Mouse (Mus musculus): ENCODE measurements around the gene Anpep. TPM values are rescaled to one million over a fixed set of nuclear protein-coding genes. Genes with fewer than 3 reads are reported as not detected.
A peak's percentile ranks its signal among the peaks of the same experiment; 100 is the strongest.

Anpep gene
- total and polyA plus RNA-seq, 3 experiments = 7.6 to 77.2 (median 40.2) TPM

DNA sequence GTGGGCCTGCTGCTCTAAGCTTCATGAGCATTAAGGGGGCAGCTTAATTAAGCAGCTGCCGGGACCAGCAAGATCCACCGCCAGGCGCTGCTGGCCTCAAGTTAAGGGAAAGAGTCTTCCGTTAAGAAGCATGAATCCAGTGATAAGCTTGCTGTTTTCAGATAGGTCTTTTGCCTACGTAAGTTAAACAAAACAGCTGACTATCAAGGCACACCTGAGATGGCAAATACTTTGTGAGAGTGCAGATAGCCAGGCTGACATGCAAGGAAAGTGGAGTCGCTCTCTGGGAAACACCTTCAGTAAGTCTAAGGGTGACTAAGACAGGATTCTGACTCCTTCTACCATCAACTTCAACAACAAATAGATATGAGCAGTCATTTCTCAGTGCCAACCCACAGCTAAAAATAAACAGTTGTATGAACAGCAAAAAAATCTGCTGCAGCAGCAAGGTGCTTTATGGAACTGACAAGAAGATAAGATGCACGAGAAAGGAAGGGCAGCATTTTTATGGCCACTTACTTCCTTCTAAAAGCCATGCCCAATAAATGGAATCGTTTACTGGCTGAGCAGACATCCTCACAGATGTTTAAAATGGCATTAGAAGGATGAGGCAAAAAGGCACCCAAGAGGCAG, 42.4 kb upstream of the Anpep start:
- Histone ChIP-seq H3K79me2 (ENCODE audit: control insufficient read depth, insufficient read depth, low read length, poor library complexity) (no peaks in the 10 kb centered on the region), H3K27ac (ENCODE audit: control insufficient read depth, low read depth, low read length) (peak overlapping the region; percentile 84), H3K9me3 (replicated peaks; ENCODE audit: insufficient read depth, low read length) (no peaks in the 10 kb centered on the region), H3K27me3 (ENCODE audit: control insufficient read depth in 1 of 2, insufficient read depth in 2 of 2, low read length in 2 of 2) (no peaks in the 10 kb centered on the region), H3K4me1 (ENCODE audit: control insufficient read depth in 1 of 2, insufficient read depth in 2 of 2, low read length in 2 of 2) (peaks cover 48 to 49% of the 10 kb centered on the region in 2 experiments), H3K4me3 (ENCODE audit: control insufficient read depth in 1 of 2, insufficient read depth in 1 of 2, low read depth in 2 of 2, low read length in 2 of 2) (no peak overlapping the region), H3K36me3 (ENCODE audit: control insufficient read depth in 1 of 2, insufficient read depth in 2 of 2, low read length in 2 of 2) (peaks cover 0 to 50% of the 10 kb centered on the region in 2 experiments; a peak in 2 of 4 replicates), H3K9ac (ENCODE audit: control insufficient read depth, low read depth, low read length, poor library complexity, severe bottlenecking) (peak overlapping the region; percentile 16; the same call in 1 of the 2 replicates)
- DNase-seq (ENCODE audit: low read depth, low spot score) = peak; percentile 73
- TF ChIP-seq EP300 (IDR thresholded peaks at IDR 0.05; ENCODE audit: low read depth in 1 of 2, low read length in 2 of 2) (peak; percentile 55 to 80), ZC3H11A (IDR thresholded peaks at IDR 0.05; ENCODE audit: low read depth, low read length) (no peak), MAFK (IDR thresholded peaks at IDR 0.05; ENCODE audit: borderline replicate concordance, low read depth, low read length) (peak; percentile 72; the same call in 1 of the 2 replicates), UBTF (IDR thresholded peaks at IDR 0.05; ENCODE audit: borderline replicate concordance, insufficient read depth, low read depth, low read length) (no peak), TCF12 (IDR thresholded peaks at IDR 0.05; ENCODE audit: low read depth, low read length) (peak; percentile 88), TAL1 (IDR thresholded peaks at IDR 0.05; ENCODE audit: low read length) (peak; percentile 45), ZKSCAN1 (IDR thresholded peaks at IDR 0.05; ENCODE audit: low read depth, low read length) (no peak), SIN3A (IDR thresholded peaks at IDR 0.05; ENCODE audit: low read length) (peak; percentile 88), MEF2A (IDR thresholded peaks at IDR 0.05; ENCODE audit: extremely low read depth, insufficient replicate concordance, low read depth, low read length, poor library complexity, severe bottlenecking) (peak; percentile 90), USF2 (IDR thresholded peaks at IDR 0.05; ENCODE audit: borderline replicate concordance in 1 of 2, insufficient read depth in 1 of 2, low read depth in 1 of 2, low read length in 2 of 2) (no peak), POLR2AphosphoS2 (IDR thresholded peaks at IDR 0.05; ENCODE audit: low read length) (no peak), JUND (IDR thresholded peaks at IDR 0.05; ENCODE audit: low read depth, low read length) (no peak), CHD1 (IDR thresholded peaks at IDR 0.05; ENCODE audit: low read depth, low read length) (no peak), ELF1 (IDR thresholded peaks at IDR 0.05; ENCODE audit: low read depth, low read length) (0 out of 2 replicates have a peak, but pooled peaks have one; percentile 3), MYB (IDR thresholded peaks at IDR 0.05; ENCODE audit: low read depth, low read length) (peak; percentile 75), HCFC1 (IDR thresholded peaks at IDR 0.05; ENCODE audit: low read depth, low read length) (0 out of 2 replicates have a peak, but pooled peaks have one; percentile 15), ETS1 (IDR thresholded peaks at IDR 0.05; ENCODE audit: low read depth, low read length) (peak; percentile 99), RCOR1 (IDR thresholded peaks at IDR 0.05; ENCODE audit: low read depth, low read length) (peak; percentile 58), ZNF384 (IDR thresholded peaks at IDR 0.05; ENCODE audit: low read depth, low read length) (peak; percentile 71), NELFE (IDR thresholded peaks at IDR 0.05; ENCODE audit: low read depth, low read length) (peak; percentile 22; the same call in 1 of the 2 replicates), GABPA (IDR thresholded peaks at IDR 0.05; ENCODE audit: low read depth, low read length) (0 out of 2 replicates have a peak, but pooled peaks have one; percentile 43), POLR2AphosphoS5 (IDR thresholded peaks at IDR 0.05; ENCODE audit: borderline replicate concordance, low read depth, low read length) (no peak), RAD21 (IDR thresholded peaks at IDR 0.05; ENCODE audit: low read depth, low read length) (no peak), SMC3 (IDR thresholded peaks at IDR 0.05; ENCODE audit: low read depth, low read length) (no peak), CHD2 (IDR thresholded peaks at IDR 0.05; ENCODE audit: low read length) (no peak), NRF1 (IDR thresholded peaks at IDR 0.05; ENCODE audit: insufficient read depth, low read depth, low read length, poor library complexity, severe bottlenecking) (no peak), KAT2A (conservative IDR thresholded peaks at IDR 0.05; ENCODE audit: low read depth, low read length) (no peak), CTCF (IDR thresholded peaks at IDR 0.05 in 2 of 3, conservative IDR thresholded peaks at IDR 0.05 in 1 of 3; ENCODE audit: control insufficient read depth in 1 of 3, insufficient read depth in 1 of 3, low read depth in 2 of 3, low read length in 3 of 3, poor library complexity in 1 of 3, severe bottlenecking in 1 of 3) (no peak), MYC (IDR thresholded peaks at IDR 0.05; ENCODE audit: low read depth, low read length) (0 out of 2 replicates have a peak, but pooled peaks have one; percentile 49), BHLHE40 (IDR thresholded peaks at IDR 0.05; ENCODE audit: borderline replicate concordance, low read depth, low read length) (peak; percentile 75; the same call in 1 of the 2 replicates), POLR2A (IDR thresholded peaks at IDR 0.05; ENCODE audit: control insufficient read depth in 1 of 2, insufficient read depth in 1 of 2, low read depth in 1 of 2, low read length in 2 of 2, poor library complexity in 1 of 2) (no peak), GATA1 (IDR thresholded peaks at IDR 0.05; ENCODE audit: low read depth, low read length) (peak; percentile 65), E2F4 (IDR thresholded peaks at IDR 0.05; ENCODE audit: borderline replicate concordance, low read depth, low read length) (no peak), ZMIZ1 (IDR thresholded peaks at IDR 0.05; ENCODE audit: low read depth, low read length) (no peak), USF1 (IDR thresholded peaks at IDR 0.05; ENCODE audit: low read depth, low read length) (no peak), MAX (IDR thresholded peaks at IDR 0.05; ENCODE audit: low read length) (no peak; the same call in 1 of the 2 replicates)
